Mouse (Mus musculus) kidney, adult 11 months (tissue): ENCODE results near the gene Trappc13.
"Not testable (repeated sequence)": the region's sequence is repeated elsewhere in the genome, so short reads cannot be mapped to it uniquely, and the experiment has no call there.

Experiments
- DNase-seq: peaks from one replicate; pipeline ENCODE4 v3.0.0; 2022

Trappc13 gene

GRCm38 (mm10) chr13:104177796-104178649 is at the start of gene Trappc13:
TSS of gene Trappc13 (minus strand) at chr13:104178469.
- no peak for DNase-seq

- no peak for DNase-seq
Measured at GRCm38 (mm10) chr13:104227478-104227877, 49.2 kb upstream of the Trappc13 start.

DNA sequence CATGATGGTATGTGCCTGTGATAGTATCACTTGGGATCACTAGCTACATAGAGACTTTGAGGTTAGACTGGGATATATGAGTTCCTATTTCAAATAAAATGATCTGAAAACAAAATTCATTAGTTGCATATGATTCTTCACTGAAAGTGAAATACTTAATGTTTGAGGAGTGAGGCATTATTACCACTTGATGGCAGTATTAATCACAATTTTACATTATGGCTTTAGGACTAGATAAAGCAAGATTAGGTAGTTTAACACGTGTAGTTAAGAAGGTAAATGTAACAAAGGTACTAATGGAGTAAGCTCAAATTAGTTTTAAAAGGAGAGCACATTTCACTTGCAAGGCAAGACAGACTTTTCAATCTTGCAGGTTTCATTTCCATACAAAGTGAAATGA is 26.0 kb upstream of the Trappc13 start:
- DNase-seq: no peak

- not testable (repeated sequence) for DNase-seq
Measured at GRCm38 (mm10) chr13:104195891-104196290, 17.6 kb upstream of the Trappc13 start.

DNA sequence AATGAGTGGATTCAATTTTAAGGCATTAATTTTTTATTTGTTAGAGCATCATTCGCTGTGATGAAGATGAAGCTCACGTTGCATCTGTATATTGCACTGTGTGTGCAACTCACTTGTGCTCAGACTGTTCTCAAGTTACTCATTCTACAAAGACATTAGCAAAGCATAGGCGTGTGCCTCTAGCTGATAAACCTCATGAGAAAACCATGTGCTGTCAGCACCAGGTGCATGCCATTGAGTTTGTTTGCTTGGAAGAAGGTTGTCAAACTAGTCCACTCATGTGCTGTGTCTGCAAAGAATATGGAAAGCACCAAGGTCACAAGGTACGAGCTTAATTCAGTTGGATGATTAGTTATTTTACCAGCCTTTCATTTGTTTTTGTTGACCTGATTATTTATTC is 9.1 kb upstream of the Trappc13 start:
- DNase-seq: no peak

- DNase-seq: no peak
Measured at GRCm38 (mm10) chr13:104179176-104179888, 1.1 kb upstream of the Trappc13 start.

- DNase-seq: peak; percentile 98
Measured at GRCm38 (mm10) chr13:104178650-104179121, 417 bp upstream of the Trappc13 start, which contains the start of gene Trim23. TSS of gene Trim23 (plus strand) at chr13:104178797.

DNA sequence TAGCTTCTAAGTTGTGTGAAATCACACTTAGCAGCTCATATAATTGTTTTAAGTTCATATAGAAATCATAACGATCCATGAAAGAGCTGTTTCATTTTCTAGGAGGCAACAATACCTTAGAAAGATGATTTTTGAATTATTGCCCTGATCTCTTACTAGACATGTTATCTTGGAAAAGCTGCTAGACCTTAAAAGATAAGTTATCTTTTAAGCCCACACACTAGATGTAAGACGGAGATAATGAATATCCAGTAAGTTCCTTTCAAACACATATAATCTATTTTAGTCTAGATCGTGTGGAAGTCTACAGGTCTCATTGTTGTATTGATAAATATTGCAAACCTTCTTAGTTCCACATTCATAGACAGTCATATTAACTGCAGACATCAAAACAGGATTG is 1.4 kb downstream of the Trappc13 start:
- DNase-seq: no peak

- DNase-seq: no peak
Measured at GRCm38 (mm10) chr13:104172498-104172897, 5.8 kb downstream of the Trappc13 start.

GRCm38 (mm10) chr13:104171711-104172110 is 6.6 kb downstream of the Trappc13 start:
- no peak for DNase-seq

DNA sequence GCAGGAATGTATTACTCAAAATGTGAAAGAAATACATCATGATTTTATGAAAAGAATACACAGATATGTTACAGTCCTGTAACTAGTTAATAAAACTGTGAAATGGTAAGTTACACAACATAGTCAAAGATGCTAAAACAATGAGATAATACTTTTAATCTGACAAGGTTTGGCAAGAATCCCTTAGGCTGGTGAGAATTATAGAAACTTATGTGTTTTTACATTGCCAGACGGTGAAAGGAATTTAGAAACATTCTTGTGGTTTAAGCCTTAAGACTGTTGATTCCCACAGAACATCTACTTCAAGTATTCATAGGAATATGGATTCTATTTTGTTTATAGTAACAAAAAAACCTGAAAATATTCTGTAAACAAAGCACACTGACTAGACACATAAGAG is 22.6 kb downstream of the Trappc13 start:
- no peak for DNase-seq

- DNase-seq: no peak
Measured at GRCm38 (mm10) chr13:104155106-104155505, 23.2 kb downstream of the Trappc13 start.

GRCm38 (mm10) chr13:104154180-104154579 is 24.1 kb downstream of the Trappc13 start:
- DNase-seq: no peak

DNA sequence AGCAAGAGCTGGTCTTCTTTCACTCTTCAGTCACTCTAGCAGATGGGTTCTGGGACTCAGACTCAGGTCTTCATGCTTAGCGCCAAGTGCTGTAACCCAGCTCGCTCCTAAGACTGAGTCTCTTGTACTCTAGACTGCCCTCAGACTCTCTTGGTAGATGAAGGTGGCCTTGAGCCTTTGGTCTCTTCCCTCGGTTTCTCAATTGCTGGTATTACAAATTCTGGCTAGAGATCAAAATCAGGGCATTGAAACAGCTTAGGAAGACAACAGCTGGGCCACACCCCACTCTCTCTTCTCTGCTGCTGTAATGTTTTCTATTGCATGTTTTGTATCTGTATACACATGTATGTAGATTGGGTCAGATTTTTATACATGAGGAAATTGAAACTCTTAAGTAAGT is 32.6 kb downstream of the Trappc13 start:
- no peak for DNase-seq

DNA sequence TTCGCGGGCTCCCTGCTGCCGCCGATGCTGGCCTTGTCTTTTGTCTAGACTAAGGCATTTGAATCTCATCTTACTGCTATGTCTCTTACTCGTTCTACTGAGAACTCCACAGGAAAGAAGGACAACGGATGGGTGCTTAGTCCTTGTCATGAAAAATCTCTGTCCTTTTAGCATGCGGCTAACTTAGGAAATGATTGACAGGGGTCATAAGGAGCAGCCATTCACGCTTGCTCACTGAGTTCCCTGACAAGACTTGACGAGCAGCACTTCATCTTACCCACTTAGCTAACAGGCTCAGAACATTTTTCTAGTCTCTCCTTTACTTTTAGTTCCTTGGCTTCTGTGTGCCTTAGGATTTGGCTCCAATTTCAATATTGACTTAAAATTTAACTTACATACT is 33.4 kb downstream of the Trappc13 start:
- peak; percentile 24 for DNase-seq

DNA sequence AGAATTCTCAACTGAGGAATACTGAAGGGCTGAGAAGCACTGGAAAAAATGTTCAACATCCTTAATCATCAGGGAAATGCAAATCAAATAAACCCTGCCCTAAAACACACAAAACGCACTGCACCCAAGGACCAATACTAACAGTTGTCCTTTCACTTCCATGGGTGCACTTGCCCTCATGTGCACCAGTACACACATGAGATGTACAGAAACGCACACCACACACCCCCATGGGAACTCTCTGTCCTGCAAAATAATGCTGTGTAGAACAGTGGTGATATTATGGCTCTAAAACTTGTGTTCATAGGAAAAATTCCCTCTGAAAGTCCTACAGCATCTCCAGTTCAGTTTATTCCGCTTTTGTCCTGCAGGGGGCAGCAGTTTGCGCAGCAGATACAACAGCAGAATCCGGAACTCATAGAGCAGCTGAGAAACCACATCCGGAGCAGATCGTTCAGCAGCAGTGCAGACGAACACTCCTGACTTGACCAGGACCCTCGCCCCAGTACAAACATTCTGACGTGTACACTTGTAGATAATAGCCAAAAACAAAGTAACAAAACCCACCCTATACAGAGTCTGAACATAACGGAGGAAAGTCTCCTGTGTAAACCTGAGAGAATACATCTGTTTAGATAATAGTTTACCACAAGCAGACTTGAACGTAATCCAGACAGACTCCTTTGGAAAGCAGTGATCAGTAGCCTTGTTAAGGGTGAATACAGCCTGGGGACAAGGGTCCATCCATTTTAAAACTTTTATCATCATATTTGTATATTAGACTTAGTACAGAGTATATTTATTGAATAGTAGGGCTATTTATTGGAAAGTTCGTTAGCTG is 38.7 kb downstream of the Trappc13 start:
- DNase-seq: peak; percentile 64

DNA sequence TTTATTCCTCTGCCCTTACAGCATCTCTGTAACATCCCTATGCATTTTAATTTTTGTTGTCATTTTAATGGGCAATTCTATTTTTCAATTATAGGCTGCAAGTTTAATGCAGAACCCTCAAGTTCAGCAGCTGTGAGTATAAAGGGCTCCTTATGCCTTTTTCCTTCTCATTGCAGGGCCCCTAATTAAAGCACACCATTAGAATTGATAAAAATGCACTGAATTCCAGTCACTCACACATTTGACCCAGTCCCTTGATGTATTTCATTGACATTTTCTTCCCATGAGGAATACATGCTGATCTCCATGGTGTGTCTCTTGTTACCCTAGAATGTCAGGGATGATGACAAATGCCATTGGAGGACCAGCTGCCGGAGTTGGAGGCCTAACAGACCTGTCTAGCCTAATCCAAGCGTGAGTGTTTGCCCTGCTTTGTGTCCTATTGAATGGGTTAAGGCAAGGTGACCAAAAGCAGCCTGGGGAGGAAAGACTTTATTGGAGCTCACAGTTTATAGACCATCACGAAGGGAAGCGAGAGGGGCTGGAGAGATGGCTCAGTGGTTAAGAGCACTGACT is 43.7 kb downstream of the Trappc13 start:
- DNase-seq: no peak

- DNase-seq: no peak
Measured at GRCm38 (mm10) chr13:104132561-104132960, 45.7 kb downstream of the Trappc13 start.

DNA sequence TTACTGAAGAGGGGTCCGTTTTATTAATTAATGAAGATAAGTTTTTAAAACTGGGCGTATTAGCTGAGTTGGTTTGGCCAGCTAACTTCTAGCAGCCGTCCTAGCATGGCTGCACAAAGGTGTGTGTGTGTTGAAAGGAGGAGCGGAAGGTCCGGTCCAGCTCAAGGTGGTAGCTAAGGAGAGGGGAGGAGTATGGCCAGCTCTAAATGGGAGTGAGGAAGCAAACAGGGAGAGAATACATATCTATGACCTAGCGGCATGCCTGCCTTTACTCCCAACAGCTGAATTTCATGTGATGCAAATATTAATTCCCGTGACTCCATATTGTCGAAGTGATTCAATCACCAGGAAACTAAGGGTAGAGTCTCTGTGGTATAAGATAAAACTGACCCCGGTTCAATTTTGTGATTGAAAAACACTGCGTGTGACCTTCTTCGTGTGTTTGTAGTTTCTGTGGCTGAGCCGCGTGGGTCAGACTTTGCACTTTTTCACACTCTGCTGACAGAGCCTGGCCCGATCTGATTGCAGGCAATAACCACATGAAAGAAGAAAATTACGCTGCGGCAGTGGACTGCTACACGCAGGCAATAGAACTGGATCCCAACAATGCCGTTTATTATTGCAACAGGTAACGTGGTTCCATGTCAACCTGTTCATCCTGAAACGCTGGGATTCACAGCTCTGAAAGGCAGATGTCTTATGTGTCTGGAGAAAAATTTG is 54.4 kb downstream of the Trappc13 start:
- DNase-seq: no peak

GRCm38 (mm10) chr13:104122078-104122840 is 56.0 kb downstream of the Trappc13 start:
- no peak for DNase-seq

GRCm38 (mm10) chr13:104114827-104115226 is 63.4 kb downstream of the Trappc13 start:
- no peak for DNase-seq
